Mouse (Mus musculus): ENCODE measurements around the gene Rbms2.
"Not testable (repeated sequence)": the region's sequence is repeated elsewhere in the genome, so short reads cannot be mapped to it uniquely, and the experiment has no call there.

Gene Rbms2

DNA sequence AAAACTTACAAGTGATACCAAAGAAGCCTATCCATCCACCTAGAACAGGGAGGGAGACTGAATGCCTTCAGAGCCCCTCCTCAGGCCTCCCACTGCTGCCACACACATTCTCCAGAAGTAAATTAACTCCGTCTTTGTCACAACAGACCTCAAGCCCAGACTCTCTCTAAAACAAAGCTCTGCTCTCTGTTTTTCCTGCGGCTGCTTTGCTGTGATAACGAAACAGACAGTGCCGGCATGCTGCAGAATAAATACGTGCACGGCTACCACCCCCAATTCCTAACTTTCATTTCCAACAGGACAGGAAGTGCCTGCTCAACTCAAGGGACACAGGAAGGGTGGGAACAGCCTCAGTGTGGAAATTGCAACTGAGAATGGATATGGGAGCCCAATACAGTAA, at the start of gene Rbms2:
Gene Rbms2, minus strand, starts transcription at position 309 of the 400 bp plus-strand sequence.
- DNase-seq (ENCODE audit: low read depth) = no peak

- no peak for DNase-seq (ENCODE audit: low read depth)
These were observed 47.9 kb upstream of the Rbms2 start for GRCm38 (mm10) chr10:128228009-128228408.

DNA sequence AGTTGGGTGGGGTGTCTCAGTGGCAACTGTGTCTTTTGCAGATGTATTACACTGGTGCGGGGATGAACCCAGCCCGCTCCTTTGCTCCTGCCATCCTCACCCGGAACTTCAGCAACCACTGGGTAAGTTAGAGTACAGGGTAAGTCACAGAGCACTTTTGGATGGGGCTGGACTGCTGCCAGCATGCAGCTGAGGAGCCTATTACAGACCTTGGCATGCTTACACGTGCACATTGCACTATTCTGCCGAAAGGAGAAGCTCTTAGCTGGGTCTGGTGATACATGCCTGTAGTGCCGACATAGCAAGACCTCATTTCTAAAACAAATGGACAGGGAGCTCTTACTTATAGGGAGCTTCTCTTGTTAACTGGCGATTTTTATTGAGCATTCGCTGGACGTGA, 47.5 kb upstream of the Rbms2 start:
- DNase-seq (ENCODE audit: low read depth) = no peak

DNA sequence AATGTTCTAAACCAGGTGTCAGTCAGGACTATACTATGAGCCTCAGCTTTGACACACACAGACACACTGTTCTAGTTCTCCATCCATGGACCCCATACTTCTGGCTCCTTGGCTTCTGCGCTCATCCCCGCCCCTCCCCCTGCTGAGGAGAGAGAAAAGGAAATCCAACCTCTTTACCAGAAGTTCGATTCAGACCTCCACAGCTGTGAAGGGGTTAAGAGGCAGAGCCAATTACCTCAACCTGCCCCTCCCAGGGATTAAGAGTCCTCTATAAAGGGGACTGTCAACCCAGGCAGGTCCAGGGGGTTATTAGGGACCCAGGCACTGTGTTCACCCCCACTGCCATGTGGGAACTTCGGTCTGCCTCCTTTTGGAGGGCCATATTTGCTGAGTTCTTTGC, 45.4 kb upstream of the Rbms2 start, which contains the start of gene Mip:
Gene Mip, plus strand, starts transcription at position 301 of the 400 bp plus-strand sequence.
- DNase-seq (ENCODE audit: low read depth) = no peak

DNA sequence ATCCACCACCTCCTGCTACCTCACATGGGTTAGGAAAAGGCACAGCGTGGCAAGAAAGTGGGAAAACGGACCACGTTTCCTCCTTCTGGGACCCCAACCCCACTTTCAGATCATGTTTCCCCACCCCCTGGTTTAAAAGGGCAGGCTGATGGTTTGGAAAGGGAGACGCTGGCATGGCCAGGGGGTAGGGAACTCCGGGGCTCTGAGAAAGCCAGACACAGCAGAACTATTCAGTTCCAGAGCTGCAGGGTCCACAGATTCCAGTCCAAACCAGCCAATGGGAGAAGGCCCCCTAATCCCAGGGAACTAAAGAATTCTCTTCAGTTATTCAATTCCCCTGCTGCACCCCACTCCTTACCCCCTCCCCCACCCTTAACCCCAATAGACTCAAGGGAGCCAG, 45.0 kb upstream of the Rbms2 start:
- no peak for DNase-seq (ENCODE audit: low read depth)

GRCm38 (mm10) chr10:128221533-128222286, 41.6 kb upstream of the Rbms2 start:
- DNase-seq (ENCODE audit: low read depth) = peak; percentile 61

DNA sequence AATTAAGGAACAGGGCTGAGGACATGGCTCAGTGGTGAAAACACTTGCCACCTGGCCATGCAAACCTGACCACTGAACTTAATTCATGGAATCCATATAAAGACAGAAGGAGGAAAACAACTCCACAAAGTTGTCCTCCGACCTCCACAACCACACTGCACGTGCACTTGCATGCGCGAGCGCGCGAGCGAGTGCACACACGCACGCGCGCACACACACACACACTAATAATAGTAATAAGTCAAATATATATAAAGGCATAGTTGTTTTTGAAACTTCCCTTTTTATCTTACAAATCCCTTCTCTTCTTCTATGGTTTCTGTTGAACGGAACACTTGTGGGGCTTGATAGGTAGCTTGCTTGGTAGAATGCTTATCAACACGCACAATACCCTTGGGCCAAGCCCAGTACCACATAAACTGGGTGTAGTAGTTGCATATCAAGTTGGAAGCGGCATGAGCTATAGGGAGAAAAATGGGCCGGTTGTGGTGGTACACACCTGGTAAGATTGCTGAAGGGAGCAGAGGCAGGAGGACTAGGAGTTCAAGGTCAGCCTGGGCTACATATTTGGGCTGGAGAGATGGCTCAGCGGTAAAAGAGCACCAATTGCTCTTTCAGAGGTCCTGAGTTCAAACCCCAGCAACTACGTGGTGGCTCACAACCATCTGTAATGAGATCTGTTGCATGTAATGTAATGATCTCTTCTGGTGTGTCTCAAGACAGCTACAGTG, 38.5 kb upstream of the Rbms2 start:
- no peak for DNase-seq (ENCODE audit: low read depth)

GRCm38 (mm10) chr10:128214981-128215380, 34.9 kb upstream of the Rbms2 start:
- no peak for DNase-seq (ENCODE audit: low read depth)

GRCm38 (mm10) chr10:128214112-128214511, 34.0 kb upstream of the Rbms2 start:
- DNase-seq (ENCODE audit: low read depth) = not testable (repeated sequence)

GRCm38 (mm10) chr10:128212871-128213323, 32.8 kb upstream of the Rbms2 start:
- peak; percentile 88 for DNase-seq (ENCODE audit: low read depth)

GRCm38 (mm10) chr10:128212148-128212547, 32.1 kb upstream of the Rbms2 start:
- DNase-seq (ENCODE audit: low read depth) = no peak

DNA sequence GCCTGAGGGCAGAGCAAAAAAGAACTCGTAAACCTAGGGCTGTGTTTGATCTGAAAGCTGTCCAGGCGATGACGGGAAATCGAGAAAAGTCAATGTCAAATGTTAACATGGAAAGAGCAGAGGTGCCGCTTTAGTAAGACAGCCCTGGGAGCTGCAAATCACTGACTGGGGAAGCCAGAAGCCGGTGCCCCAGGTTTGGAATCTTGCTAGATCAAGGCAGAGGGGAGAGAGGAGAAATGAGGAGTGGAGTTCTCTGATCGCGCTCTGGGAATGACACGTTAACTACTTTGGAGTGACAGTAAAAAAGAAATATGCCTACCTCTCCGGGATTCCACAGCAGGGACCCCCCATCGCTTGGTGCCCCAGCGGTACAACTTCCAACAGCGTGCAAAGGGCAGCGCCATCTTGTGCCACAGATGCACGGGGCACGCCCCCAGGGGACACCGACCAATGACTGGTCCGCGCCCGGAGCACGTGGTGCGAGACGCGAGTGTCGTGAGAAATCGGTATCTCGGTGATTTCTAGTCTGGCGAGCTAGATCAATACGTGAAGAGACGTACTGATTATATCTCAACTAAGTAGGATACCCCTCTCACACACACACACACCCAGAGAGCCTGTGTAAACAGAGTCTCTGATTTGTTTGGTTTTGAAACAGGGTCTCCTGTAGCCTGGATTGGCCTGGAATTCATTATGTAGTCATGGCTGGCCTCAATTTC, 31.5 kb upstream of the Rbms2 start, which contains the start of gene Spryd4:
Gene Spryd4, minus strand, starts transcription at position 418 of the 719 bp plus-strand sequence.
- DNase-seq (ENCODE audit: low read depth) = peak; percentile 92

GRCm38 (mm10) chr10:128210954-128211353, 30.9 kb upstream of the Rbms2 start:
- no peak for DNase-seq (ENCODE audit: low read depth)

DNA sequence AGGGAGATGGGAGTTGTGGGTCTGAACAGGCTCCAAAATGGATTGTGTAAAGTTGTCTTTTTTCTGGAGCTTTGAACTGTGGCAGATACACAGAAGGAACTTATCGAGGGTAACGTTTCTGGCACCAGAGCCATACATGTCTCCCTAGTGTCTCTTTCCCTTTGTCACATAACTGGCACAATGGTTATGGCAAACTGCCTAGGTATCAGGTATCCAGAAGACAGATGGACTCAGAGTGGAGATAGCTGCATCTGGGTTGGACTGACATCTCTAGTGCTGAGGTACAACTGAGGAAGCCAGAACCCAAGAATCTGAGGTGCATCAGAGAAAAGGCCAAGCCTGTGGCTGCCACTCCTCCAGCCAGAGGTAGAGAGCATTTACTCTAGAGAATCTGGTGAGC, 30.0 kb upstream of the Rbms2 start:
- DNase-seq (ENCODE audit: low read depth) = no peak

DNA sequence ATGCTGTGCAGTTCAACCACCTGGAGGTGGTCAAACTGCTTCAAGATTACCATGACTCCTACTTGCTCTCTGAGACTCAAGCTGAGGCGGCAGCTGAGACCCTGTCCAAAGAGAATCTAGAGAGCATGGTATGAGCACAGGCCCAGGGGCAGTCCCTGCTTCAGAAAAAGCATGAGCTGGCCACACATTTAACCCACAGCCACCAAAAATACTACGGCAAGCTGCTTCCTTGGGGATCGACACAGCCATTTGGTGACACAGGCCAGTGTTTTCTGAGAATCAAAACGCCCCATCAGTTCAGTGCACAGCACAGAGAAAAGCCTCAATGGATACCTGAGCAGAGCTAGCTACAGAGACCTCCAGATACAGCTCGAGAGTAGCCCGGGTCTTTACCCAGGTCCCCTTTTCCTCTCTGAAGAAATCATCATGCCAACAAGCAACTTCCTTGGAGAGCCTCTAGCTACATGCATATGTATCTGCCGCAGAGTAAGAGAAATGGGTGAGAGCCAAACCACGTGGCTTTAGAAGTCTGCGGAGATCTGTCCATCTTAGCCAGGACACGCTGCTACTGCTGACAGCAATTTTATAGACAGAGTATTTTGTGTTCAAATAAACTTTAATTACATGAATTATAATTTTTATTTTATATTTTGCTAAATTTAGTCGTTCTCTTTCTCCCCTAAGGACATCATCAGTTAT, 29.4 kb upstream of the Rbms2 start:
- DNase-seq (ENCODE audit: low read depth) = no peak

DNA sequence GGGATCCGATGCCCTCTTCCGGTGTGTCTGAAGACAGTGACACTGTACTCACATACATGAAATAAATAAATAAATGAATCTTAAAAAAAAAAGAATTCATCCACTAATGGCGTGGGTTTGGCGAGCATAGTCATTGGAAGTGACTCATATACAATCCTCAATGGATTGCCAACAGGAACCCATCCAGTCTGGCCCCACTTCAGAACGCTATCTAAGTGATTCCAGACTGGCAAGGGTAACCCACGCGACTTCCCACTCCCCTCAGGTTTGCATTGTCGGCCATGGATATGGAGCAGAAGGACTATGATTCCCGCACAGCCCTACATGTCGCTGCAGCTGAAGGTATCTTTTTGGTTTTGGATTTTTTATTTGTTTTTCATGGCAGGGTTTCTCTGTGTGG, 28.2 kb upstream of the Rbms2 start:
- DNase-seq (ENCODE audit: low read depth) = no peak

GRCm38 (mm10) chr10:128204941-128205340, 24.8 kb upstream of the Rbms2 start:
- DNase-seq (ENCODE audit: low read depth) = no peak

DNA sequence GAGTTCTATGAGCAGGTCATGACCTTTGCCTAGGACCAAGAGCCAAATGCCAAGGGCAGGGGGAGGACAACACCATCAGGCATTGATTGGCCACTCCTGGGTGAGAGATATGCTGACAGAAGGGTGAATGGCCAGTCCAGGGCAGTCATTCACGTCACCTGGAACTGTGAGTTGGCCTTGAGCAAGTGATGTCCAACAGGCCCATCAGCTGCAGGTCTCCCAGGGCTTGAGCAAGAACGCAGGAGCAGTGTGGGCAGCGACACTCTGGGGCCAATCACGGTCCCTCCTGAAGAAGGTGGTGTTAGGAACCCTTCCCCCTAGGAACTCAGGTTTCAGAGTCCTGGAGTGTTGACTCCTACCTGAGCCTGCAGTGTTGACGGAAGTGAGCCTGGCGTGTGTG, 21.8 kb upstream of the Rbms2 start:
- no peak for DNase-seq (ENCODE audit: low read depth)

GRCm38 (mm10) chr10:128194551-128195461, 14.7 kb upstream of the Rbms2 start:
- peak; percentile 55 for DNase-seq (ENCODE audit: low read depth)

- DNase-seq (ENCODE audit: low read depth) = peak; percentile 75
These were observed 14.0 kb upstream of the Rbms2 start, which contains the start of gene Gls2 for GRCm38 (mm10) chr10:128194024-128194550. Gls2 (plus strand) TSS chr10:128194457.

All from naive thymus-derived CD4-positive, alpha-beta T cell, adult 2 months (primary cell).